Mouse (Mus musculus) erythroblast, embryonic 14.5 days (primary cell): ENCODE data around the gene Nepro.

ENCODE experiments used
- GATA1 ChIP-seq: IDR thresholded peaks from 2 replicates; pipeline ENCODE4 v1.6.1; 2012; ENCODE audit warnings: low read length, inconsistent platforms, mixed read lengths
- TAL1 ChIP-seq: IDR thresholded peaks from 3 replicates; pipeline ENCODE4 v1.6.1; 2012; ENCODE audit warnings: low read length, inconsistent platforms, mixed read lengths

GRCm38 (mm10) chr16:44742753-44743152, 18.7 kb downstream of the Nepro start:
- TF ChIP-seq GATA1 (no peak), TAL1 (no peak)
